Comparison of ENCODE assay signal across 23 mouse cellular contexts in genomic region chr4:111666713-111667112, GRCm38 (mm10).
"Had no signal": no experiment of that assay in that cellular context is flagged by ENCODE, and none has a peak within 500 bp of the region (broad histone marks: within the 10 kb centered on the region; RNA-seq: fewer than 3 reads in every experiment).

No protein-coding gene starts in this region.

- DNase-seq: gastrocnemius, postnatal 14 days; gastrocnemius, postnatal 36 days; heart, adult 11 months; heart, adult 2 months; heart, postnatal 14 days; heart, postnatal 36 days; kidney, adult 11 months; kidney, adult 2 months; kidney, adult 9 months; kidney, postnatal 14 days; kidney, postnatal 36 days had no signal

- H3K27me3 ChIP-seq: heart, embryonic 13.5 days; heart, embryonic 15.5 days; hindbrain, embryonic 15.5 days; kidney, embryonic 15.5 days; limb, embryonic 12.5 days had no signal

- H3K27ac ChIP-seq: heart, adult 2 months; heart, embryonic 13.5 days; heart, embryonic 15.5 days; hindbrain, embryonic 13.5 days; hindbrain, embryonic 15.5 days; hindbrain, postnatal 0 days; kidney, embryonic 15.5 days; kidney, postnatal 0 days; left cerebral cortex, adult 2 months; limb, embryonic 10.5 days; limb, embryonic 12.5 days had no signal

- H3K36me3 ChIP-seq: heart, embryonic 13.5 days; heart, embryonic 15.5 days; hindbrain, embryonic 13.5 days; hindbrain, embryonic 15.5 days; kidney, embryonic 15.5 days; limb, embryonic 10.5 days; limb, embryonic 12.5 days had no signal

- H3K9ac ChIP-seq: heart, embryonic 13.5 days; heart, embryonic 15.5 days; hindbrain, embryonic 13.5 days; hindbrain, embryonic 15.5 days; kidney, embryonic 15.5 days; limb, embryonic 12.5 days had no signal

- H3K4me2 ChIP-seq: heart, embryonic 11.5 days; heart, embryonic 13.5 days; heart, embryonic 15.5 days; hindbrain, embryonic 13.5 days; hindbrain, embryonic 15.5 days; kidney, embryonic 15.5 days; limb, embryonic 12.5 days had no signal

- H3K4me3 ChIP-seq: heart, adult 2 months; heart, embryonic 13.5 days; heart, embryonic 15.5 days; hindbrain, embryonic 13.5 days; hindbrain, embryonic 15.5 days; kidney, embryonic 15.5 days; left cerebral cortex, adult 2 months; limb, embryonic 10.5 days; limb, embryonic 12.5 days had no signal

- H3K9me3 ChIP-seq: heart, embryonic 13.5 days; heart, embryonic 15.5 days; hindbrain, embryonic 13.5 days; hindbrain, embryonic 15.5 days; kidney, embryonic 15.5 days; limb, embryonic 10.5 days; limb, embryonic 12.5 days had no signal

- ATAC-seq: hindbrain, postnatal 0 days; intestine, embryonic 16.5 days had no signal
